Mouse (Mus musculus) gonadal fat pad, adult 2 months (tissue): ENCODE measurements at regions not wholly inside any gene's neighbourhood (a gene's known extent, or its start where the extent isn't known, plus 50 kb on each side); places are given as distances from the start of the nearest gene placed in this dataset.

ENCODE experiments used
- DNase-seq: peaks from one replicate; pipeline ENCODE4 v3.0.0-alpha.2; 2012; ENCODE audit warnings: low read depth

GRCm38 (mm10) chr10:111694227-111695200, 188.4 kb downstream of the Phlda1 start:
- DNase-seq: no peak

GRCm38 (mm10) chr10:111695918-111696760, 190.1 kb downstream of the Phlda1 start:
- DNase-seq: no peak

DNA sequence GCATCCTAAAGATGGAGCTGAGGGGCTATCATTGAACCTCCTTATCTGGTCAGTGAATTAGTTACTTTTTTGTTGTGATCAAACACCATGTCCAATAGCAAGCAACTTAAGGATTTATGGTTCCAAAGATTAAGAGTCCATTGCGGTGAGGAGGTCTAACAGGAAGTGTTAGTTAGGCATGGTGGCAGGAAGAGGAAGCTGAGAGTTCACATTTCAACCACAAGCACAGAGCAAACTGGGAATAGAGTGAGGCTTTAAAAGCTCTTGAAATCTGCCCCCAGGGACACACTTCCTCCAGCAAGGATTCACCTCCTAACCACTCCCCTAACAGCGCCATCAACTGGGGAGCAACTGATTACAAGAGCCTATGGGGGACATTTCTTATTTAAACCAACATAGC, 190.9 kb downstream of the Phlda1 start:
- DNase-seq: no peak

DNA sequence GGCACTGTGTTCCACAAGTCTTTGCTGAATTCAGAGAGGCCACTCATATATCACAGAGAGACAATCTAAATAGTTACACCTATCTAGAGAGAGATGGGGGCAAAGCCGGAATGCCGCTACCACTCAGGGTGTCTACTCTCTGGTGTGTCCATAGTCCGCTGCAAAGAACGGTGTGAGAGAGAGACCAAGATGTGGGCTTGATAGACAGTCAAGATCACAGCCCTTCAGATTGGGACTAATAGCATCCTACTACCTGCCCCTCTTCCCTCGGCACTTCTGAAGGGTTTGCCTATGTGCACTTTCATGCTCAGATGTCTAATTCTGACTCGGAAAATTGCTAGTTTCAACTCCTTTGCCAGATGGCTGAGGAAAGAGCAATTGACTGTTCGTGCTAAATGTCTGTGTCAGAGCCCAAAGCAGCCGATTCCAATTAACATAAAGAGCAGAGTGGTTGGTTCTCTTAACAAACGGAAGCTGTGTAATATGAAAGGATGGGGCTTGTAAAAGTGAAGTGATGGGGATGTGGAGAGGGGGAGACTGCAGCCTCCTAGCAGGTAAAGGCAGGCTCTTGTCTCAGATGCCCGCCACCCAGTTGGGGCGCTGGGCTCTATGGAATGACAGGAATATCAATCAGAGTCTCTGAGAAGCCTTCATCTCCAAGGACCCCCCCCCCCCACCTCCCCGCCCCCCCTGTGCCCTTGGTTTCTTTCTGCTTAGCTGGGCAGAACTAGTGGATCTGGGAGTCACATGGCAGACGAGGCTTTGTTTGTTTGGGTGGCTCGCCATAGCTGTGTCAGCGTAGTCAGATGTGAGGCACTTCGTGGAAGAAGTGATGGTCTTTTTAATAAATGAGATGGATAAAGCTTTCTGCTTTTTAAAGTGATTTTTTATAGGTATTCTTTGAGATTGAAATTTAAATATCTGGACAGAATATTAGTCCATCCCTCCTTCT, 193.7 kb downstream of the Phlda1 start:
- no peak for DNase-seq

- no peak for DNase-seq
Measured at GRCm38 (mm10) chr10:111700570-111700969, 194.5 kb downstream of the Phlda1 start.

- DNase-seq: no peak
Measured at GRCm38 (mm10) chr10:111701138-111701537, 195.1 kb downstream of the Phlda1 start.

DNA sequence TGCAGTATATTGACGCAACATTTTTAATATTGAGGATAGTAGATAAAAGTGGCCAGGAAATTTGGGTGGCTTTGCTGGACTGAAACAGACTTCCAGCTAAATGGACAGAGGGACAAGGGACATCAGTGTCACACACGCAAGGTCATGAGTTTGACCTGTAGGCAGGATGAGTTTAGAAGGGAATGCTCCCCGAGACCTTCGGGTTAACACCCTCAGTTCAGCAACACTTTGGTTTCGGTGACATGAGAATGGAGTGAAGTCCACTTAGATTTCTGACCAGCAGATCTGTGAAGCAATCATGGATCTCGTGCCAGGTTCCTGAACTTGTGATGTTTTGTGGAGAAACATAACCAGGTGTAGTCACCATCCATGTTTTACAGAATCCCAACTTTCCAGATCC, 196.3 kb downstream of the Phlda1 start:
- DNase-seq: no peak

- DNase-seq: no peak
Measured at GRCm38 (mm10) chr10:111703447-111703846, 197.4 kb downstream of the Phlda1 start.

DNA sequence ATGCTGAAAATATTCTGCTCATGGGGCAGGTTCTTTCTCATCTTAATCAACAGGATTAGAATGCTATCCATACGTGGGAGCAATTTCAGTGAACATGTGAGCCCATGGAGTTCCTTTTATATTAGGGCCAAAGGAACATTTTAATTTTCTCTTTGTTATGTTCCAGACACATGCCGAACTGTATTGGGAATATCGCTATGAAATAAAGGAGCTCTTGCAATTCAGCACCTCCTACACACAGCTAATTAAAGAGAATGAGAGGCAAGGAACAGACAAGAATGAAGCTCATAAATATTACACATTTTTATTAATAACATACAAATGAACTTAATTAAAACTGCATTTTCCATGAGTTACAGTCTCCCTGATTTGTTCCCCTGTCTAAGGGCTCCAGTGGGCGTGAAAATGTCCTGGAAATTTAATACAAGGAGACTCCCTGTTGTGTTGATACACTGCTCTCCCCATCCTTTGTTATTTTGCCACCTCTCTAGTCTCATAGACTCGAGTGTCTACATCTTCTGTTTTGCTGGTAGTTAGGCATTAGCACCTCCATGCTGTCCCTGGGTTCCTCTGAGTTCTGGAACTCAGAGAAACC, 205.5 kb downstream of the Phlda1 start:
- DNase-seq: no peak

DNA sequence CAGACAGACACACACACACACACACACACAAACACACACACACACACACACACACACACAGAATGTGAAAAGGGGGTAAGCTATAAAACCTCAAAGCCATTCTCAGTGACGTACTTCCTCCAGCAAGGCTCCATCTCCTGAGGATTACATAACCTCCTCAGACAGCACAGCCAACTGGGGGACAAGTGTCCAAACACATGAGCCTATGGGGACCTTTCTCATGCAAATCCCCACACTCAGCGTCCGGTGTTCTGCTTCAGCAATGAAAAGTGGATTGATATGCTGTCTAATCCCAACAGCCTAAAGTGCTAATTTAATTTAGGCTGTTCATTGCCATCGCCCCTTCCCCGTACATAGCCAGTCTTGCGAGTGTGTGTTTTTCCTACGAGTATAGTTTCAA, 206.9 kb downstream of the Phlda1 start:
- no peak for DNase-seq

DNA sequence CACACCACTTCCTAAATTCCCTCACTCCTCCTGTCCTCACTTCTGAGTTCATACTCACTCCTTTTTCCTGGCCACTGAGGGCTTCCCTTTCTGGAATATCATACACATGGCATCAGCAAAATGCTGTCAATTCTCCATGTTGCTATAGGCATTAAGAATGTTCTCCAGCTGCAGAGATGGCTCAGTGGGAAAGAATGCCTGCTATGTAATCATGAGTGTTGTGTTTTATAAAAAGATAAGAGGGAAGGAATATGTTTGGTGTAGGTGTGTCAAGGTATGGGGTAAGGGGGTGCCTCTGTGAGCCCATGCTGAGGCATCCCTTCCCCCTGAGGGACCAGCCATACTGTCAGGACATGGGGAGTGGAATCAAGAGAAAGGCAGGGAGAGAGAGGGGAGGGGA, 207.6 kb downstream of the Phlda1 start:
- DNase-seq: no peak

GRCm38 (mm10) chr10:111715172-111715571, 209.1 kb downstream of the Phlda1 start:
- no peak for DNase-seq

DNA sequence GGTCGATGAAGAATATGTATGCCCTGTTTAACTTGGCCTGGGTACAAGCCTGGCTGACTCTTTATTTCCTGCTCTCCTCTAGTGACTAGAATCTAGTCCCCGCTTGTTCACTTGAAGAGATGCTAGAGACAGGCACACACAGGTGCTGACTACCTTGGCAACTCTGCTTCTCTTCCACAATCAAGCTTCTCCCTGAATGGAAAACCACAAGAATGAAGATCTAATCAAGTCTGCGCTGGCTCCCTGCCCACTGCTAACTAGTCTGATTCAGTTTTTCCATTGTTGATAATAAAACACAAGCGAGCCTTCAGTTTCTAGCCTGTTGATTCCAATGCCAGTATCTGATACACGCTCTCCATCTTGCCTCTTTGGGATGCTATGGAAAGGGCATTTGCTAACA, 213.5 kb downstream of the Phlda1 start:
- no peak for DNase-seq

- no peak for DNase-seq
Measured at GRCm38 (mm10) chr10:111721068-111721467, 215.0 kb downstream of the Phlda1 start.

GRCm38 (mm10) chr10:111723885-111724284, 217.8 kb downstream of the Phlda1 start:
- DNase-seq: no peak

GRCm38 (mm10) chr10:111724574-111725414, 218.7 kb downstream of the Phlda1 start:
- no peak for DNase-seq

- DNase-seq: no peak
Measured at GRCm38 (mm10) chr10:111736026-111736425, 229.9 kb downstream of the Phlda1 start.

- DNase-seq: no peak
Measured at GRCm38 (mm10) chr10:111739471-111740138, 232.9 kb upstream of the Krr1 start.

DNA sequence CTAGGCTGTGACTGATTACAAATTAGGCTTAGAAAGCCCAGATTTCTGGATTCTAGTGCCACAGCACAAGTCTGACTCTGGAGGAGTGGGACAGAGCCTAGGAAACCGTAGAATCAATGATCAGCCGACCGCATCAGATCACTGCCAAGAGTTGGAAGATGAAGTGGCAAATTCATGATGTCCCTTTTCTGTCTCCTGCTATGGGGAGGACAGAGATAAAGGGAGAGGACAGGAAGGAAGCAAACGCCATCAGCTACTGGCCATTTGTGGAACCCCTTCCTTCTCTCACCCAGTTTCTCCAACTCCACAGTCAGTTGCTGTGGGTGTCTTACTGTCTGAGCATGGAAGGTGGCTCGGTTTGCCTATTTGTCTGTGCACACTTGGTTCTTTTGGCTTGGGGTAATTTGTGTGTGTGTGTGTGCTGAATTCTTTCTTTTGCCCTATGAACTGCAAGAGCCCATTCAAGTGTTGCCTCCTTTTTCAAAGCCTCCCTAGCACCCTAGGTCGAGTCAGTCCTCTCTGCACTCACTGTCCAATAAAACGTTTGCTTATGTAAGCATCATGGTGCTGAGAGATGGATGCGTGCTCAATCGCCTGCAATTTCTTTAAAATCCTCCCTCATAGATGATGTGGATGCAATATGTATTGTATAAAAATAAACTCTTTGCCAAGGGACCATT, 231.7 kb upstream of the Krr1 start:
- DNase-seq: no peak
